Mouse (Mus musculus): ENCODE measurements around the gene Leo1. TPM values are rescaled to one million over a fixed set of nuclear protein-coding genes. Genes with fewer than 3 reads are reported as not detected.
A peak's percentile ranks its signal among the peaks of the same experiment; 100 is the strongest.

The Leo1 gene
- polyA plus RNA-seq, 1 experiment from 2014 or later: 49.4 TPM

DNA sequence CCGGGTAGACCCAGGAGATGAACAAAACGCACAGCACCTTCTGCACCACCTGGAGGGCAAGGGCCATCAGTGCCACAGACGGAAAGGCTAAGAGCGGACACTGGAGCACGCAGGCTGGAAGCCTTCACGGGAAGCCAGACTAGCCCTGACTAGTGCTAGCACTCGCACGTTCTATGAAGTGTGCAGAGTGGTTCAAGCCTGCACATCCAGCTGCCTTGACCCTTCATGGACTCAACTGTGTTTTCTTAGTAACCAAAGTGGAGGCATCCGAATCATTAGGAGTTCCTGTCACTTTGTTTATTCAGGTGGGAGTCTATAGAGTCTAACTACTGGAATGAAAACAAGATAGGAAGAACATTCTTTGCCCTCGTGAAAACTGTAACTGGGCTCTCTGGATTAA, 54.6 kb downstream of the Leo1 start:
- Histone ChIP-seq H3K27me3 (ENCODE audit: low read depth, poor library complexity, severe bottlenecking) (no peaks in the 10 kb centered on the region), H3K27ac (replicated peaks) (no peak overlapping the region), H3K4me3 (no peak overlapping the region), H3K36me3 (peaks cover 28% of the 10 kb centered on the region), H3K9me3 (replicated peaks) (no peaks in the 10 kb centered on the region), H3K4me1 (no peaks in the 10 kb centered on the region)
- 77% methylated on average over 10 of the region's 10 CpGs for WGBS
- peak; percentile 26 for DNase-seq (ENCODE audit: low spot score)

- H3K36me3 ChIP-seq: peaks cover 49% of the 10 kb centered on the region
- WGBS: 95% methylated on average over 7 of the region's 7 CpGs
- H3K9me3 ChIP-seq (replicated peaks): no peaks in the 10 kb centered on the region
- H3K27ac ChIP-seq (replicated peaks): no peak overlapping the region
- no peaks in the 10 kb centered on the region for H3K4me1 ChIP-seq
- no peak for DNase-seq (ENCODE audit: low spot score)
- H3K4me3 ChIP-seq: no peak overlapping the region
- H3K27me3 ChIP-seq (ENCODE audit: low read depth, poor library complexity, severe bottlenecking): no peaks in the 10 kb centered on the region
These were observed 57.2 kb downstream of the Leo1 start for GRCm38 (mm10) chr9:75498571-75498970.

GRCm38 (mm10) chr9:75504311-75504710, 63.0 kb downstream of the Leo1 start:
- no peak for DNase-seq (ENCODE audit: low spot score)
- H3K27me3 ChIP-seq (ENCODE audit: low read depth, poor library complexity, severe bottlenecking): no peaks in the 10 kb centered on the region
- no peaks in the 10 kb centered on the region for H3K4me1 ChIP-seq
- peaks cover 74% of the 10 kb centered on the region for H3K36me3 ChIP-seq
- no peak overlapping the region for H3K4me3 ChIP-seq
- H3K9me3 ChIP-seq (replicated peaks): no peaks in the 10 kb centered on the region
- 98% methylated on average over 6 of the region's 6 CpGs for WGBS
- H3K27ac ChIP-seq (replicated peaks): no peak overlapping the region

DNA sequence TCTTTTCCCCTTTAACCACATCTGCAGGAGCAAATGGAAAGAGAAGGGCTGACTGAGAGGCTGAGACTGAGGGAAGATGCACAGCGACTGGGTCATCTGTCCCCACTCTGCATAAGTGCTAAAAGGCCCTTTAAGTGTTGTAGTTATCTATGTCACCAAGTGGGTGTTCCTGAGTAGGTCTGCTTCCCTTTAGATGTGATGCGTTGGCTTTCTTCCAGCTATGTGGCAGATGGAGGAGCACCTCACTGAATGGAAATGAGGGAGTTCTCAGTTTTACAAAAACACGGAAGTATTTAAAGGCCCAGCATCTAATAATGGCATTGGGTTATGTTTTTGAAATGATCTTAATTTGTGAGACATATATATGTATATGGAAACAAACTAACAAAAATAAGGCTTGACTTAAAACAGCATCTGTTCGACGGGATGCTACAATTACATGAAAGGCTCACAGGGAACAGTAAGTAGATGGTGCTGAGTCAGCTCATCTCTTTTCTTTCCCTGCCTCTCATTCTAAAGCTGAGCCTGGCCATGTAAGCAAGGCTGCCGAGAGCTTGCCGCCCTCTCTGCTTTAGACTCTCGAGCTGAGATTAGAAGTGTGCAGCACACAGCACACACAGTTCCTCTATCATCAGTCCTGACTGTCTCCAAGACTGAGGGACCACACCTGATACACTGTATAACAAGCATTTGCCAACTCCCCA, 70.1 kb downstream of the Leo1 start:
- H3K9me3 ChIP-seq (replicated peaks): no peaks in the 10 kb centered on the region

GRCm38 (mm10) chr9:75515464-75516113, 74.3 kb downstream of the Leo1 start:
- H3K27ac ChIP-seq (replicated peaks): no peak overlapping the region
- H3K4me3 ChIP-seq: no peak overlapping the region
- DNase-seq (ENCODE audit: low spot score): peak; percentile 24
- no peaks in the 10 kb centered on the region for H3K27me3 ChIP-seq (ENCODE audit: low read depth, poor library complexity, severe bottlenecking)
- 65% methylated on average over 12 of the region's 12 CpGs for WGBS
- peaks cover 43% of the 10 kb centered on the region for H3K36me3 ChIP-seq
- no peaks in the 10 kb centered on the region for H3K9me3 ChIP-seq (replicated peaks)
- peaks cover 8% of the 10 kb centered on the region; the same call in 1 of the 2 replicates for H3K4me1 ChIP-seq

More for the DNA sequence above, 70.1 kb downstream of the Leo1 start:
- H3K4me3 ChIP-seq: no peak overlapping the region
- H3K27me3 ChIP-seq (ENCODE audit: low read depth, poor library complexity, severe bottlenecking): no peaks in the 10 kb centered on the region
- H3K36me3 ChIP-seq: peaks cover 78% of the 10 kb centered on the region
- WGBS: 89% methylated on average over 8 of the region's 8 CpGs
- H3K27ac ChIP-seq (replicated peaks): no peak overlapping the region
- no peaks in the 10 kb centered on the region for H3K4me1 ChIP-seq
- no peak for DNase-seq (ENCODE audit: low spot score)

Other genes with a start within 250 kb of the Leo1 start
- gene Myo5c, start 209.5 kb upstream of the Leo1 start, polyA plus RNA-seq (2016; fragmentation: Nextera tagmentation; extraction: Ambion mirVana): 0.52 and 0.77 TPM in 2 replicates
- gene Gnb5, start 135.2 kb upstream of the Leo1 start, polyA plus RNA-seq (2016; fragmentation: Nextera tagmentation; extraction: Ambion mirVana): 29.3 and 30.9 TPM in 2 replicates
- gene Bcl2l10, start 93.8 kb upstream of the Leo1 start, polyA plus RNA-seq (2016; fragmentation: Nextera tagmentation; extraction: Ambion mirVana): not detected in 2 replicates
- gene Mapk6, start 31.5 kb upstream of the Leo1 start, polyA plus RNA-seq (2016; fragmentation: Nextera tagmentation; extraction: Ambion mirVana): 138 and 156 TPM in 2 replicates
- gene Tmod3, start 118.1 kb downstream of the Leo1 start, polyA plus RNA-seq (2016; fragmentation: Nextera tagmentation; extraction: Ambion mirVana): 90.8 and 95.5 TPM in 2 replicates
- 39.1 and 52.2 TPM in 2 replicates for gene Tmod2, start 169.8 kb downstream of the Leo1 start, polyA plus RNA-seq (2016; fragmentation: Nextera tagmentation; extraction: Ambion mirVana)
- gene Lysmd2, start 184.2 kb downstream of the Leo1 start, polyA plus RNA-seq (2016; fragmentation: Nextera tagmentation; extraction: Ambion mirVana): 9.3 and 12.1 TPM in 2 replicates
- gene Scg3, start 242.5 kb downstream of the Leo1 start, polyA plus RNA-seq (2016; fragmentation: Nextera tagmentation; extraction: Ambion mirVana): 25.3 and 45.8 TPM in 2 replicates

Data from midbrain, embryonic 10.5 days (tissue).